Mouse (Mus musculus): ENCODE measurements around the gene Enpp1. TPM values are rescaled to one million over a fixed set of nuclear protein-coding genes. Genes with fewer than 3 reads are reported as not detected.
A peak's percentile ranks its signal among the peaks of the same experiment; 100 is the strongest.

Gene Enpp1
- polyA plus RNA-seq, 1 experiment from 2014 or later = 1.4 TPM

DNA sequence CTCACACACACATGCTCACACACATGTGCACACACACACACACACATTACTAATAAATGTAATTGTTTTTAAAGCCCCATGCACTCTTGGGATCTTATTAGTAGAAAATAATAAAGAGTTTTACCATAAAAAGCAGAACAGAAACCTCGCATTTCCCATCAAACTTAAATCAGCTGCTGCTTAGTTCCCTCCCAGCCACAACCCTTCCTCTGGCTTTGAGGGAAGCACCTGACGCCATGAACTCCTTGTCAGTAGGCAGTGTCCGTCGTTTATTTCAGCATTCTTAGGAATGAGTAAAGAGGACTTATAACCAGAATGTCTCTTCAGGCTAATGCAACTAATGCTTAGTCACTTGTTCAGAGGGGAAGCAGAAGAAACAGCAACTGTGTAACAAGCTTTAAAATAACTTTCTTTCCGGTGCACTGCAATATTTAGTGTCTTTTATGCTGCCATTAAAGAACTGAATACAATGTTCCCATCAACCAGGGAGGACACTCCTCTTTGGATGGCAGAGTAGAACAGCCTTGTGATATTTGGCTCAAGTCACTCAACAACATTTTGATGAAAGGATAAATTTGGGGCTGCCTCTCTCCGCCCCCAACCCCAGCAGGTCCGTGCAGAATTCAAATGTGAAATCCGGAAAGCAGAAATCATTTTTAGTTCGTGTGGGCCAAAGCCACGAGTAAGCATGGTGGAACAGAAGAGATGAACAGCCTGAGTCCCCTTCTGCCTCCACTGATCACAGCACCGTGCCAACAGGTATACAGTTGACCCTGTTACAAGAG is 69.0 kb downstream of the Enpp1 start:
- Histone ChIP-seq H3K4me3 (no peak overlapping the region), H3K27ac (no peak overlapping the region), H3K4me1 (no peaks in the 10 kb centered on the region), H3K27me3 (no peaks in the 10 kb centered on the region), H3K9me3 (replicated peaks) (no peaks in the 10 kb centered on the region), H3K9ac (no peak overlapping the region), H3K4me2 (replicated peaks) (no peak overlapping the region), H3K36me3 (no peaks in the 10 kb centered on the region)
- 86% methylated on average over 11 of the region's 11 CpGs for WGBS
- ATAC-seq (ENCODE audit: low FRiP score) = no peak

DNA sequence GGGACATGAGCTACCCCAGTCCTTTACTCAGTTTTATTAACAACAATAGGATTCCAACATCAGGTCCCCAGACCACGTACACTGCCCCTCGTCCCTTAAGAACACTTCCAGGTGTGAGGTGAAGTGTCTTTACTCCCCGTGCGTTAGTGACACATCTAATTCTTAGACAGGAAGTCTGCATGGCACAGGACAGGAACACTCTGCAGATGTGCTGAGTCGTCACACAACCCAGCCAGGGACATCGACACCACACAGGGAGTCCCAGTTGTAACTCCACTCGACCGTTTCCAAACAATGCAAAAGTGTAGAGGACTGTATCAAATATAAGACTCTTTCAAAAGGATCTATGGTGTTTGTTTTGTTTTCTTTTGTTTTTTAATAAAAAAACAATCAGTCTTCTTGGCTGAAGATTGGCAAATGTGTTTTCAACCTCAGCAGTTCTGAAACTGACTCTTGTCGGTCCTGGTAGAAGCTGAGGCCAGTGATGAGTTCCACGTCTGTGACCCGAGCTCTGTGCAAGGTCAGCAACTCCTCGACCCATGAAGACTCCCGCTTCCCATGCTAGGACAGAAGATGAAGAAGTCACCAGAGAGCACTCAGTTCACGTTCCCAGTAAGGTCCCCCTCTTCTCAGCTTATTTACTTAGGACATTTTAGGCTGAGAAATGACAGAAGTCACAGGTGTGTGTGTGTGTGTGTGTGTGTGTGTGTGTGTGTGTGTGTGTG is 70.4 kb downstream of the Enpp1 start:
- no peaks in the 10 kb centered on the region for H3K36me3 ChIP-seq
- no peaks in the 10 kb centered on the region for H3K4me1 ChIP-seq
- no peak overlapping the region for H3K4me2 ChIP-seq (replicated peaks)
- no peaks in the 10 kb centered on the region for H3K9me3 ChIP-seq (replicated peaks)
- no peak overlapping the region for H3K4me3 ChIP-seq
- WGBS = 64% methylated on average over 14 of the region's 14 CpGs
- no peak for ATAC-seq (ENCODE audit: low FRiP score)
- H3K27ac ChIP-seq = no peak overlapping the region
- no peak overlapping the region for H3K9ac ChIP-seq
- H3K27me3 ChIP-seq = no peaks in the 10 kb centered on the region

DNA sequence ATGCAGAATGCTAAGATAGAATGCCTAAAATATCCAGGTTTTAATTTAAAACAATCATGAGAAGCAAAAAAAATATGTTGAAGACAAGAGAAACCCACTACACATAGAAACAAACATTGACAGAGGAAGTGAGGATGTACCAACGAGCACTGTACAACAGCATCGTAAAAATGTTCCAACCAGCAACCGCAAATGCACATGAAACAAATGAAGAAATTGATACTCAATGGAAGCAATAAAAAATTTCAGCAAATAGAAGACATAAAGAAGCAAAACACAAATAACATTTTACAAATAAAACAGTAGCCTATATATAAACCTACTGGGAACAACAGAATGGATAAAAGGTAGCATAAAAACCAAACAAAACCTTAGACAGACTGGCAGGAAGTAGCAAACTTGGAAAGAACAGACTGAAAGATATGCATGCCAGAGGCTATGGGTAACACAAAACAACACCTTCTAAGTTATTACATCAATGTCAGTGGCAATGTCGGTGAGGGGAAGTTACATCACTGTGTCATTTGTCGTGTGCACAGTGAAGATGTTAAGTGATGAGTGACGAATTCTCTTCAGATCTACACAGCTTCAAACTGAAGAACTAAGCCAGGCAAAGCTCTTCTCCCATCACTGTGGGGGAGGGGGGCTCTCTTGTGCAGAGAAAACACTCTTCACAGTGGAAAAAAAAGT is 71.6 kb downstream of the Enpp1 start:
- no peaks in the 10 kb centered on the region for H3K36me3 ChIP-seq
- no peak overlapping the region for H3K27ac ChIP-seq
- H3K9ac ChIP-seq = no peak overlapping the region
- WGBS = 81% methylated on average over 6 of the region's 6 CpGs
- no peak overlapping the region for H3K4me3 ChIP-seq
- no peaks in the 10 kb centered on the region for H3K9me3 ChIP-seq (replicated peaks)
- no peak overlapping the region for H3K4me2 ChIP-seq (replicated peaks)
- H3K27me3 ChIP-seq = no peaks in the 10 kb centered on the region
- no peak for ATAC-seq (ENCODE audit: low FRiP score)
- H3K4me1 ChIP-seq = no peaks in the 10 kb centered on the region

GRCm38 (mm10) chr10:24639596-24639995 is 72.4 kb downstream of the Enpp1 start:
- WGBS = 66% methylated on average over 7 of the region's 7 CpGs
- ATAC-seq (ENCODE audit: low FRiP score) = no peak
- Histone ChIP-seq H3K36me3 (no peaks in the 10 kb centered on the region), H3K9ac (no peak overlapping the region), H3K9me3 (replicated peaks) (no peaks in the 10 kb centered on the region), H3K4me2 (replicated peaks) (no peak overlapping the region), H3K4me3 (no peak overlapping the region), H3K27me3 (no peaks in the 10 kb centered on the region), H3K4me1 (no peaks in the 10 kb centered on the region), H3K27ac (no peak overlapping the region)

GRCm38 (mm10) chr10:24638306-24639070 is 73.5 kb downstream of the Enpp1 start:
- Histone ChIP-seq H3K4me1 (no peaks in the 10 kb centered on the region), H3K36me3 (no peaks in the 10 kb centered on the region), H3K27ac (no peak overlapping the region), H3K9me3 (replicated peaks) (no peaks in the 10 kb centered on the region), H3K4me2 (replicated peaks) (no peak overlapping the region), H3K9ac (no peak overlapping the region), H3K27me3 (no peaks in the 10 kb centered on the region), H3K4me3 (no peak overlapping the region)
- no peak for ATAC-seq (ENCODE audit: low FRiP score)
- WGBS = 63% methylated on average over 10 of the region's 10 CpGs

- Histone ChIP-seq H3K27me3 (no peaks in the 10 kb centered on the region), H3K36me3 (no peaks in the 10 kb centered on the region), H3K4me2 (replicated peaks) (no peak overlapping the region), H3K4me3 (no peak overlapping the region), H3K9me3 (replicated peaks) (no peaks in the 10 kb centered on the region), H3K27ac (no peak overlapping the region), H3K4me1 (no peaks in the 10 kb centered on the region), H3K9ac (no peak overlapping the region)
- WGBS = 76% methylated on average over 2 of the region's 2 CpGs
- no peak for ATAC-seq (ENCODE audit: low FRiP score)
Measured at GRCm38 (mm10) chr10:24636986-24637385, 75.0 kb downstream of the Enpp1 start.

- 91% methylated on average over 10 of the region's 10 CpGs for WGBS
- no peak overlapping the region for H3K9ac ChIP-seq
- no peak overlapping the region for H3K27ac ChIP-seq
- H3K27me3 ChIP-seq = no peaks in the 10 kb centered on the region
- H3K4me1 ChIP-seq = no peaks in the 10 kb centered on the region
- no peaks in the 10 kb centered on the region for H3K9me3 ChIP-seq (replicated peaks)
- H3K4me2 ChIP-seq (replicated peaks) = no peak overlapping the region
- no peaks in the 10 kb centered on the region for H3K36me3 ChIP-seq
- no peak overlapping the region for H3K4me3 ChIP-seq
- ATAC-seq (ENCODE audit: low FRiP score) = no peak
Measured at GRCm38 (mm10) chr10:24635884-24636283, 76.1 kb downstream of the Enpp1 start.

DNA sequence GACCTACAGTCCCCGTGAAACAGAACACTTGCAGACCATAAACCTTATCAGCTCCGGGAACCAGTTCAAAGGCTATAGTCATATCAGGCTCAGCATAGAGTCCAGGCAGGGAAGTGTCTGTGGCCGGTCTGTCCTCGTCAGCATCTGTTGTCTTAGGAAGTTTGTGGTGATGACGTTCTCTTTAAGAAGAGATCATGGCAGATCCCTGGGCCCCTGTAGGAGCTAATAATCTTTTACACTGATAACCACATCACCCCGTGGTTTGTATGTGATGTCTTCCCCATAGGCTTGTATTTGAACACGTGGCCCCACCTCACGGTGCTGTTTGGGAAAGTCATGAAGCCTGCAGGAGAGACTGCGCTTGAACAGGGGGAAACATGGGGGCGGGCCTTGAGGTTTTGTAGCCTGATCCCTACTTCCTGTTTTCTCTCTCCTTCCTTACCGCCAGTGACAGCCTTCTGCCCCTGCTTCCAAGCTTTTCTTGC is 76.6 kb downstream of the Enpp1 start:
- Histone ChIP-seq H3K27me3 (no peaks in the 10 kb centered on the region), H3K9ac (no peak overlapping the region), H3K4me2 (replicated peaks) (no peak overlapping the region), H3K36me3 (no peaks in the 10 kb centered on the region), H3K4me1 (no peaks in the 10 kb centered on the region), H3K9me3 (replicated peaks) (no peaks in the 10 kb centered on the region), H3K4me3 (no peak overlapping the region), H3K27ac (no peak overlapping the region)
- ATAC-seq (ENCODE audit: low FRiP score) = no peak
- 77% methylated on average over 11 of the region's 11 CpGs for WGBS

GRCm38 (mm10) chr10:24634288-24634687 is 77.7 kb downstream of the Enpp1 start:
- Histone ChIP-seq H3K36me3 (no peaks in the 10 kb centered on the region), H3K27me3 (0 out of 2 replicates have a peak, but pooled peaks cover 3% of the 10 kb centered on the region), H3K9ac (no peak overlapping the region), H3K4me1 (no peaks in the 10 kb centered on the region), H3K4me2 (replicated peaks) (no peak overlapping the region), H3K27ac (no peak overlapping the region), H3K4me3 (no peak overlapping the region), H3K9me3 (replicated peaks) (no peaks in the 10 kb centered on the region)
- WGBS = 82% methylated on average over 9 of the region's 9 CpGs
- ATAC-seq (ENCODE audit: low FRiP score) = no peak

- no peak for ATAC-seq (ENCODE audit: low FRiP score)
- no peak overlapping the region for H3K4me2 ChIP-seq (replicated peaks)
- no peak overlapping the region for H3K9ac ChIP-seq
- WGBS = 93% methylated on average over 5 of the region's 5 CpGs
- no peaks in the 10 kb centered on the region for H3K9me3 ChIP-seq (replicated peaks)
- H3K27ac ChIP-seq = no peak overlapping the region
- no peak overlapping the region for H3K4me3 ChIP-seq
- 0 out of 2 replicates have a peak, but pooled peaks cover 3% of the 10 kb centered on the region for H3K27me3 ChIP-seq
- no peaks in the 10 kb centered on the region for H3K36me3 ChIP-seq
- no peaks in the 10 kb centered on the region for H3K4me1 ChIP-seq
Measured at GRCm38 (mm10) chr10:24631122-24631521, 80.8 kb downstream of the Enpp1 start.

DNA sequence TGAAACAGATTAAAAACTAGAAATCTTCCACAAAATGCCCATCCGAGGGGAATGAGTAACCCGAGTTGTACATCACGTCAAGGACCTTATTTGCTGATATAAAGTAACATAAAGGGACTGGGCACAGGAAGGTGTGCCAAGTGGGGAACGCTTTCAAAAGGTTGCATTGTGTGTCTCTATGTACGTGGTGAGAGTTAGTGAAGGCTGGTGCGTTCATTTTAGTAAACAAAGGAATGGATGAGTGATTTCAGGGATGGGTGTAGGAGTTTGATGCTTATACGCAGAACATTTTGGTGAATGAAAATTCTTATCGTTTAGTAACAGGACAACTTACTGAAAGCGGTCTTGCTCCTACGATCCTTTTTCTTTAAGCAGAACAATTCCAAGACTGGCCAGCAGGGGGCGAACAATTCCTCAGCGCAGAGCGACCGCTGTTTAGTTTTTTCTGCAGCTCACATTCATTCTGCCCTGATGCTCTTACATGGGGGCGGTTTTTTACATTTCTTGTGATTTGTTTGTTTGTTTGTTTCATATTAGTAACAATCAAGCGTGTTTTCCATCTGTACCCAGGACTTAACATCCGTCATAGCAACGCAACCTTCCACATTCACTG is 81.4 kb downstream of the Enpp1 start:
- Histone ChIP-seq H3K27me3 (0 out of 2 replicates have a peak, but pooled peaks cover 3% of the 10 kb centered on the region), H3K27ac (no peak overlapping the region), H3K9ac (no peak overlapping the region), H3K4me3 (no peak overlapping the region), H3K4me1 (no peaks in the 10 kb centered on the region), H3K36me3 (no peaks in the 10 kb centered on the region), H3K4me2 (replicated peaks) (peak overlapping the region; percentile 29; the same call in 1 of the 2 replicates), H3K9me3 (replicated peaks) (no peaks in the 10 kb centered on the region)
- 22% methylated on average over 18 of the region's 18 CpGs for WGBS
- ATAC-seq (ENCODE audit: low FRiP score) = peak; percentile 55; the same call in 1 of the 2 replicates
